14 mouse cellular contexts compared by ENCODE assay signal in genomic region chr15:78857009-78857408, GRCm38 (mm10). TPM values are rescaled to one million over a fixed set of nuclear protein-coding genes. Genes with fewer than 3 reads are reported as not detected.
DNase-seq lines count a peak whose midpoint lies in the region; ATAC-seq lines count a peak whose summit lies in the region.
"Had no signal": no experiment of that assay in that cellular context is flagged by ENCODE, and none has a peak within 500 bp of the region (broad histone marks: within the 10 kb centered on the region; RNA-seq: fewer than 3 reads in every experiment).

No protein-coding gene starts in this region.

- H3K9ac ChIP-seq in kidney, embryonic 15.5 days, result no peak overlapping the region
- H3K9ac ChIP-seq: limb, embryonic 13.5 days had no signal

- H3K9me3 ChIP-seq in kidney, embryonic 15.5 days (replicated peaks), result no peaks in the 10 kb centered on the region
- H3K9me3 ChIP-seq: G1E; limb, embryonic 13.5 days had no signal

- no peak overlapping the region for H3K27ac ChIP-seq in kidney, embryonic 15.5 days
- H3K27ac ChIP-seq: kidney, postnatal 0 days; limb, embryonic 13.5 days had no signal

- H3K4me2 ChIP-seq in kidney, embryonic 15.5 days, result no peak overlapping the region
- H3K4me2 ChIP-seq: limb, embryonic 13.5 days had no signal

- no peak overlapping the region for H3K4me3 ChIP-seq in kidney, embryonic 15.5 days (replicated peaks)
- H3K4me3 ChIP-seq: limb, embryonic 13.5 days had no signal

- H3K36me3 ChIP-seq in kidney, embryonic 15.5 days, result no peaks in the 10 kb centered on the region
- H3K36me3 ChIP-seq: G1E; limb, embryonic 13.5 days had no signal

- ATAC-seq in kidney, embryonic 15.5 days (replicated peaks; ENCODE audit: low FRiP score), result no peak

- peaks cover 4% of the 10 kb centered on the region for H3K4me1 ChIP-seq in kidney, embryonic 15.5 days
- H3K4me1 ChIP-seq: limb, embryonic 13.5 days had no signal

- H3K27me3 ChIP-seq in kidney, embryonic 15.5 days, result no peaks in the 10 kb centered on the region
- H3K27me3 ChIP-seq: limb, embryonic 13.5 days had no signal

- WGBS in kidney, embryonic 15.5 days, result 82% methylated on average over 7 of the region's 7 CpGs

- DNase-seq in kidney, adult 18-20 months, result peak; percentile 9
- peak; percentile 93 for DNase-seq in 3134 (ENCODE audit: extremely low read depth, insufficient read length, low spot score)
- DNase-seq in MN1 (ENCODE audit: low spot score), result peak; percentile 49
- DNase-seq in gastrocnemius, postnatal 10 days, result peak; percentile 74
- DNase-seq in testis, postnatal 10 days (ENCODE audit: low spot score), result no peak
- no peak for DNase-seq in urinary bladder, adult 18-20 months (ENCODE audit: low spot score in 2 of 2)
- DNase-seq in spleen, postnatal 36 days (ENCODE audit: low spot score in 2 of 2), result no peak

RNA-seq across cellular contexts. Expression of gene Lgals2, which starts 1.7 kb away (rescaled TPM):
- polyA plus RNA-seq in kidney, embryonic 15.5 days (2015; fragmentation: Nextera tagmentation; extraction: Ambion mirVana), result 0.60 and 1.8 TPM in 2 replicates
- not detected for total RNA-seq in gastrocnemius, postnatal 10 days (2021)
- total RNA-seq: G1E had no signal
- polyA plus RNA-seq: embryonic facial prominence, embryonic 11.5 days; G1E had no signal

RNA-seq across cellular contexts. Expression of gene Cdc42ep1, which starts 14.6 kb away (rescaled TPM):
- polyA plus RNA-seq in kidney, embryonic 15.5 days (2015; fragmentation: Nextera tagmentation; extraction: Ambion mirVana), result 46.2 and 51.1 TPM in 2 replicates
- 10 to 100 TPM; 26.3 to 35.0 TPM for total RNA-seq in gastrocnemius, postnatal 10 days (2021)
- polyA plus RNA-seq: G1E had no signal

RNA-seq across cellular contexts. Expression of gene Gga1, which starts 20.0 kb away (rescaled TPM):
- polyA plus RNA-seq in kidney, embryonic 15.5 days (2015; fragmentation: Nextera tagmentation; extraction: Ambion mirVana), result 49.5 and 55.5 TPM in 2 replicates
- total RNA-seq in gastrocnemius, postnatal 10 days (2021), result 10 to 100 TPM; 31.1 to 33.8 TPM

RNA-seq across cellular contexts. Expression of gene Gm49510, which starts 42.5 kb away (rescaled TPM):
- polyA plus RNA-seq in kidney, embryonic 15.5 days (2015; fragmentation: Nextera tagmentation; extraction: Ambion mirVana), result 0.14 and 0.60 TPM in 2 replicates
- total RNA-seq in gastrocnemius, postnatal 10 days (2021), result not detected
- total RNA-seq: adrenal gland, postnatal 36 days; heart, postnatal 14 days had no signal

RNA-seq across cellular contexts. Expression of gene Sh3bp1, which starts 42.6 kb away (rescaled TPM):
- 34.4 and 41.6 TPM in 2 replicates for polyA plus RNA-seq in kidney, embryonic 15.5 days (2015; fragmentation: Nextera tagmentation; extraction: Ambion mirVana)
- total RNA-seq in gastrocnemius, postnatal 10 days (2021), result 10 to 100 TPM in 1 of 2 experiments, 1 to 10 TPM in 1; 6.0 to 11.6 TPM

Comparison
In these comparisons a context has a peak if more than half of its experiments do, and no peak if none do; other contexts are left out.
1. DNase-seq: peak in kidney, adult 18-20 months (single experiment), 3134 (single experiment), MN1 (single experiment) and gastrocnemius, postnatal 10 days (single experiment); none in testis, postnatal 10 days (single experiment), urinary bladder, adult 18-20 months (0 of 2) and spleen, postnatal 36 days (0 of 2).